ENCODE assay signal across 18 mouse cellular contexts in genomic region chr6:56905486-56905885, GRCm38 (mm10). TPM values are rescaled to one million over a fixed set of nuclear protein-coding genes. Genes with fewer than 3 reads are reported as not detected.
"Had no signal": no experiment of that assay in that cellular context is flagged by ENCODE, and none has a peak within 500 bp of the region (broad histone marks: within the 10 kb centered on the region; RNA-seq: fewer than 3 reads in every experiment).

No protein-coding gene starts in this region.

- H3K4me3 ChIP-seq: intestine, embryonic 15.5 days; layer of hippocampus, adult 2 months; left cerebral cortex, adult 2 months; midbrain, embryonic 12.5 days; myocyte; neural tube, embryonic 13.5 days; stomach, embryonic 15.5 days had no signal

- H3K4me2 ChIP-seq: intestine, embryonic 15.5 days; midbrain, embryonic 12.5 days; neural tube, embryonic 13.5 days; stomach, embryonic 15.5 days had no signal

- DNase-seq: layer of hippocampus, postnatal 36 days; lung, adult 2 months; lung, postnatal 14 days; lung, postnatal 4 days; retina, postnatal 1 day; right cerebral cortex, postnatal 25 days; spleen, adult 18-20 months; thymus, postnatal 25 days had no signal

- H3K27ac ChIP-seq: intestine, embryonic 15.5 days; kidney, postnatal 0 days; layer of hippocampus, adult 2 months; midbrain, embryonic 12.5 days; neural tube, embryonic 13.5 days; stomach, embryonic 15.5 days had no signal

- H3K36me3 ChIP-seq: intestine, embryonic 15.5 days; midbrain, embryonic 12.5 days; neural tube, embryonic 13.5 days; stomach, embryonic 15.5 days had no signal

- H3K27me3 ChIP-seq: intestine, embryonic 15.5 days; midbrain, embryonic 12.5 days; neural tube, embryonic 13.5 days; stomach, embryonic 15.5 days had no signal

- ATAC-seq: midbrain, embryonic 16.5 days had no signal

- H3K9ac ChIP-seq: intestine, embryonic 15.5 days; midbrain, embryonic 12.5 days; neural tube, embryonic 13.5 days; stomach, embryonic 15.5 days had no signal

- H3K9me3 ChIP-seq: intestine, embryonic 15.5 days; midbrain, embryonic 12.5 days; neural tube, embryonic 13.5 days; stomach, embryonic 15.5 days had no signal

RNA-seq across cellular contexts. Expression of gene Vmn1r4, which starts 18.3 kb away (rescaled TPM):
- polyA plus RNA-seq: large intestine, adult 2 months had no signal
